In the genomic region with DNA sequence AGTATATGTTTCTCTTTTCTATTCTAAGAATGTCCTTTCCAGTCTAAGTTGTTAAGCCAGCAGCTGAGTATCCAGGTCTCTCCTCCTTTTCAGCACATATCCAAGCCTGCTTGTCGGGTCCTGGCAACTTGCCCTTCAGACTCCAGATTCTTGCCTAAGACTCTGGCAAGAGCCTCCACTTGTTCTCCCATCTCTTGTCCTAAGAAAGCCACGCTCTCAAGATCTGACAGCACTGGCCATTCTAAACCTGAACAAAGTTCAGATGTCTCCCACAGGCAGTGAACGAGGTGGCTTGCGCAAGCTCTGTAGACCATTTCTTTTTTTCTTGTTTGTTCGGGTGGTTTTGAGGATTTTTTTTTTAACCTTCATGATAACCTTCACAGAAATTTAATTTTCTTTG, we compare ENCODE assay signal across 9 mouse cellular contexts.
A peak's percentile ranks its signal among the peaks of the same experiment; 100 is the strongest.
DNase-seq lines count a peak whose midpoint lies in the region; ATAC-seq and TF ChIP-seq lines count a peak whose summit lies in the region.
"Had no signal": no experiment of that assay in that cellular context is flagged by ENCODE, and none has a peak within 500 bp of the region (broad histone marks: within the 10 kb centered on the region; RNA-seq: fewer than 3 reads in every experiment).

No protein-coding gene starts in this region.

- no peaks in the 10 kb centered on the region for H3K9me3 ChIP-seq in midbrain, embryonic 11.5 days (ENCODE audit: control insufficient read depth, low read length)
- no peaks in the 10 kb centered on the region for H3K9me3 ChIP-seq in midbrain, embryonic 10.5 days (replicated peaks)
- no peaks in the 10 kb centered on the region for H3K9me3 ChIP-seq in intestine, postnatal 0 days (ENCODE audit: control insufficient read depth)

- no peak overlapping the region for H3K4me3 ChIP-seq in midbrain, embryonic 11.5 days (ENCODE audit: low read depth, low read length)
- H3K4me3 ChIP-seq in midbrain, embryonic 10.5 days: no peak overlapping the region
- H3K4me3 ChIP-seq in intestine, postnatal 0 days (ENCODE audit: low read depth, low read length): no peak overlapping the region
- H3K4me3 ChIP-seq: erythroblast, embryonic 14.5 days had no signal

- no peak overlapping the region for H3K4me2 ChIP-seq in midbrain, embryonic 11.5 days
- 0 out of 2 replicates have a peak overlapping the region, but pooled peaks have one; percentile 13 for H3K4me2 ChIP-seq in intestine, postnatal 0 days (replicated peaks; ENCODE audit: low read depth)

- no peak overlapping the region for H3K27ac ChIP-seq in midbrain, embryonic 11.5 days (ENCODE audit: low read depth, low read length)
- no peak overlapping the region for H3K27ac ChIP-seq in midbrain, embryonic 10.5 days (replicated peaks)
- H3K27ac ChIP-seq in intestine, postnatal 0 days (ENCODE audit: low read depth, low read length): peak overlapping the region; percentile 37

- no peak overlapping the region for H3K9ac ChIP-seq in midbrain, embryonic 11.5 days (ENCODE audit: low read length)
- no peak overlapping the region for H3K9ac ChIP-seq in intestine, postnatal 0 days (ENCODE audit: low read depth, low read length)

- no peaks in the 10 kb centered on the region for H3K27me3 ChIP-seq in midbrain, embryonic 11.5 days (ENCODE audit: control insufficient read depth, insufficient read depth, low read length)
- H3K27me3 ChIP-seq in midbrain, embryonic 10.5 days (ENCODE audit: low read depth, poor library complexity, severe bottlenecking): no peaks in the 10 kb centered on the region
- no peaks in the 10 kb centered on the region for H3K27me3 ChIP-seq in intestine, postnatal 0 days (replicated peaks; ENCODE audit: control insufficient read depth, insufficient read depth, low read length)

- DNase-seq in midbrain, embryonic 11.5 days (ENCODE audit: low spot score, missing footprints): peak; percentile 65
- no peak for DNase-seq in midbrain, embryonic 10.5 days (ENCODE audit: low spot score)
- DNase-seq in fibroblast of lung, adult 2 months (ENCODE audit: low read depth): peak; percentile 87
- peak; percentile 76 to 82 for DNase-seq in lung, postnatal 4 days
- DNase-seq in embryo, embryonic 10.5 days (ENCODE audit: low spot score): no peak

- 93% methylated on average over 5 of the region's 5 CpGs for WGBS in midbrain, embryonic 11.5 days
- WGBS in midbrain, embryonic 10.5 days: 93% methylated on average over 5 of the region's 5 CpGs
- WGBS in intestine, postnatal 0 days: 27% methylated on average over 5 of the region's 5 CpGs

- TF ChIP-seq CTCF in intestine, postnatal 0 days (IDR thresholded peaks at IDR 0.05; ENCODE audit: low read depth): no peak

- no peaks in the 10 kb centered on the region; the same call in 1 of the 2 replicates for H3K4me1 ChIP-seq in midbrain, embryonic 11.5 days (ENCODE audit: control insufficient read depth, insufficient read depth, low read length)
- H3K4me1 ChIP-seq in midbrain, embryonic 10.5 days: peaks cover 6% of the 10 kb centered on the region
- H3K4me1 ChIP-seq in intestine, postnatal 0 days (replicated peaks; ENCODE audit: control insufficient read depth, insufficient read depth, low read length): peaks cover 12% of the 10 kb centered on the region; the same call in 1 of the 2 replicates

- H3K36me3 ChIP-seq in midbrain, embryonic 11.5 days (ENCODE audit: control insufficient read depth, insufficient read depth, low read length): no peaks in the 10 kb centered on the region
- H3K36me3 ChIP-seq in midbrain, embryonic 10.5 days: no peaks in the 10 kb centered on the region
- H3K36me3 ChIP-seq in intestine, postnatal 0 days (ENCODE audit: control insufficient read depth, insufficient read depth): no peaks in the 10 kb centered on the region

- no peak for ATAC-seq in midbrain, embryonic 11.5 days (ENCODE audit: low FRiP score)
- peak; percentile 70 for ATAC-seq in intestine, postnatal 0 days
- ATAC-seq in megakaryocyte progenitor cell, adult 5-6 weeks (replicated peaks; ENCODE audit: poor library complexity): no peak
- no peak for ATAC-seq in erythroid progenitor cell, adult 5-6 weeks (replicated peaks; ENCODE audit: low FRiP score, poor library complexity, severe bottlenecking)

Comparison
In these comparisons a context has a peak if more than half of its experiments do, and no peak if none do; other contexts are left out.
1. DNase-seq: peak in midbrain, embryonic 11.5 days (single experiment), fibroblast of lung, adult 2 months (single experiment) and lung, postnatal 4 days (2 of 2); none in midbrain, embryonic 10.5 days (single experiment) and embryo, embryonic 10.5 days (single experiment).